8 mouse cellular contexts compared by ENCODE assay signal in genomic region chr1:61233476-61234297, GRCm38 (mm10).
DNase-seq lines count a peak whose midpoint lies in the region; ATAC-seq and TF ChIP-seq lines count a peak whose summit lies in the region.

No protein-coding gene starts in this region.

- H3K4me1 ChIP-seq in heart, embryonic 14.5 days (ENCODE audit: control insufficient read depth in 2 of 2, insufficient read depth in 2 of 2, low read length in 2 of 2) = peaks cover 7 to 13% of the 10 kb centered on the region in 2 experiments
- peaks cover 9% of the 10 kb centered on the region for H3K4me1 ChIP-seq in embryonic facial prominence, embryonic 15.5 days
- H3K4me1 ChIP-seq in kidney, adult 2 months (ENCODE audit: control insufficient read depth, insufficient read depth, low read length) = no peaks in the 10 kb centered on the region
- peaks cover 9% of the 10 kb centered on the region; the same call in 1 of the 2 replicates for H3K4me1 ChIP-seq in midbrain, postnatal 0 days (ENCODE audit: insufficient read depth, low read length)
- no peaks in the 10 kb centered on the region for H3K4me1 ChIP-seq in lung, adult 2 months (ENCODE audit: control insufficient read depth, insufficient read depth, low read length)

- ATAC-seq in heart, embryonic 14.5 days (ENCODE audit: insufficient number of reproducible peaks, insufficient read depth, low FRiP score, low read depth) = no peak
- no peak for ATAC-seq in embryonic facial prominence, embryonic 15.5 days (ENCODE audit: insufficient number of reproducible peaks, low FRiP score, low TSS enrichment, low read depth)
- ATAC-seq in midbrain, postnatal 0 days (ENCODE audit: low FRiP score) = 0 out of 2 replicates have a peak, but pooled peaks have one; percentile 38

- WGBS in heart, embryonic 14.5 days = 14% methylated on average over 10 of the region's 10 CpGs
- 8% methylated on average over 10 of the region's 10 CpGs for WGBS in embryonic facial prominence, embryonic 15.5 days
- WGBS in kidney, adult 2 months = 18% methylated on average over 10 of the region's 10 CpGs
- 19% methylated on average over 10 of the region's 10 CpGs for WGBS in midbrain, postnatal 0 days
- 38% methylated on average over 10 of the region's 10 CpGs for WGBS in lung, adult 2 months

- no peaks in the 10 kb centered on the region for H3K36me3 ChIP-seq in heart, embryonic 14.5 days (ENCODE audit: control insufficient read depth, insufficient read depth, low read length)
- no peaks in the 10 kb centered on the region for H3K36me3 ChIP-seq in embryonic facial prominence, embryonic 15.5 days
- H3K36me3 ChIP-seq in kidney, adult 2 months (ENCODE audit: control insufficient read depth, insufficient read depth, low read length) = no peaks in the 10 kb centered on the region
- no peaks in the 10 kb centered on the region for H3K36me3 ChIP-seq in midbrain, postnatal 0 days (ENCODE audit: insufficient read depth, low read length)

- no peak for TF ChIP-seq POLR2A in kidney, adult 2 months (IDR thresholded peaks at IDR 0.05; ENCODE audit: low read depth, low read length)
- TF ChIP-seq POLR2A in lung, adult 2 months (IDR thresholded peaks at IDR 0.05; ENCODE audit: borderline replicate concordance, extremely low read depth, low read depth, low read length) = no peak

- TF ChIP-seq CTCF in kidney, adult 2 months (conservative IDR thresholded peaks at IDR 0.05; ENCODE audit: insufficient read depth, insufficient read length, low read depth, low read length) = no peak
- TF ChIP-seq CTCF in midbrain, postnatal 0 days (IDR thresholded peaks at IDR 0.05) = no peak
- no peak for TF ChIP-seq CTCF in lung, adult 2 months (IDR thresholded peaks at IDR 0.05; ENCODE audit: insufficient read depth, low read length)

- peak overlapping the region; percentile 58 for H3K4me2 ChIP-seq in heart, embryonic 14.5 days (ENCODE audit: low read length)
- peak overlapping the region; percentile 37 for H3K4me2 ChIP-seq in embryonic facial prominence, embryonic 15.5 days (replicated peaks)
- H3K4me2 ChIP-seq in midbrain, postnatal 0 days (ENCODE audit: low read depth, low read length, poor library complexity, severe bottlenecking) = peak overlapping the region; percentile 28; the same call in 1 of the 2 replicates

- H3K9ac ChIP-seq in heart, embryonic 14.5 days (ENCODE audit: low read length) = no peak overlapping the region
- no peak overlapping the region for H3K9ac ChIP-seq in embryonic facial prominence, embryonic 15.5 days
- H3K9ac ChIP-seq in midbrain, postnatal 0 days (replicated peaks; ENCODE audit: low read length, poor library complexity, severe bottlenecking) = peak overlapping the region; percentile 29; the same call in 1 of the 2 replicates

- H3K27me3 ChIP-seq in heart, embryonic 14.5 days (ENCODE audit: control insufficient read depth, insufficient read depth, low read length) = no peaks in the 10 kb centered on the region
- H3K27me3 ChIP-seq in embryonic facial prominence, embryonic 15.5 days = no peaks in the 10 kb centered on the region
- H3K27me3 ChIP-seq in kidney, adult 2 months (replicated peaks; ENCODE audit: control insufficient read depth, insufficient read depth, low read length) = no peaks in the 10 kb centered on the region
- H3K27me3 ChIP-seq in midbrain, postnatal 0 days (ENCODE audit: insufficient read depth, low read length) = no peaks in the 10 kb centered on the region

- no peaks in the 10 kb centered on the region for H3K9me3 ChIP-seq in heart, embryonic 14.5 days (ENCODE audit: control insufficient read depth, low read length)
- no peaks in the 10 kb centered on the region for H3K9me3 ChIP-seq in embryonic facial prominence, embryonic 15.5 days (replicated peaks)
- no peaks in the 10 kb centered on the region for H3K9me3 ChIP-seq in midbrain, postnatal 0 days (ENCODE audit: low read length)

- H3K27ac ChIP-seq in heart, embryonic 14.5 days (replicated peaks in 1 of 2; ENCODE audit: control insufficient read depth in 1 of 2, insufficient read depth in 1 of 2, low read depth in 2 of 2, low read length in 2 of 2) = peak overlapping the region in 1 of 2 experiments; percentile 16; a peak in 2 of 4 replicates
- H3K27ac ChIP-seq in embryonic facial prominence, embryonic 15.5 days (replicated peaks) = no peak overlapping the region
- H3K27ac ChIP-seq in kidney, adult 2 months (ENCODE audit: insufficient read depth, low read depth, low read length) = no peak overlapping the region
- no peak overlapping the region for H3K27ac ChIP-seq in midbrain, postnatal 0 days (ENCODE audit: low read depth, low read length)

- H3K4me3 ChIP-seq in heart, embryonic 14.5 days (ENCODE audit: control insufficient read depth in 1 of 2, insufficient read depth in 1 of 2, low read depth in 1 of 2, low read length in 2 of 2) = peak overlapping the region; percentile 21 to 23; a peak in 3 of 4 replicates
- 0 out of 2 replicates have a peak overlapping the region, but pooled peaks have one; percentile 10 for H3K4me3 ChIP-seq in embryonic facial prominence, embryonic 15.5 days (replicated peaks)
- H3K4me3 ChIP-seq in kidney, adult 2 months (ENCODE audit: insufficient read depth, low read depth, low read length) = no peak overlapping the region
- H3K4me3 ChIP-seq in midbrain, postnatal 0 days (ENCODE audit: low read depth, low read length) = no peak overlapping the region
- H3K4me3 ChIP-seq in lung, adult 2 months (replicated peaks; ENCODE audit: extremely low read depth, low read depth, low read length) = no peak overlapping the region

- intact Hi-C loops in heart, postnatal 36 days (cut with DNase I) = no loop called here

- DNase-seq in heart, postnatal 36 days = no peak
- peak; percentile 11 for DNase-seq in kidney, adult 2 months
- DNase-seq in midbrain, postnatal 0 days (ENCODE audit: low spot score) = peak; percentile 34
- no peak for DNase-seq in urinary bladder, adult 18-20 months (ENCODE audit: low spot score in 2 of 2)
- DNase-seq in ovary, postnatal 10 days (ENCODE audit: low spot score) = no peak
- no peak for DNase-seq in lung, adult 2 months

Comparison
In these comparisons a context has a peak if more than half of its experiments do, and no peak if none do; other contexts are left out.
1. H3K4me3 ChIP-seq: peak in heart, embryonic 14.5 days (2 of 2) and embryonic facial prominence, embryonic 15.5 days (single experiment); none in kidney, adult 2 months (single experiment), midbrain, postnatal 0 days (single experiment) and lung, adult 2 months (single experiment).
2. DNase-seq: peak in kidney, adult 2 months (single experiment) and midbrain, postnatal 0 days (single experiment); none in heart, postnatal 36 days (0 of 2), urinary bladder, adult 18-20 months (0 of 2), ovary, postnatal 10 days (single experiment) and lung, adult 2 months (single experiment).
3. Peak in every context shown above with its lines, with median percentiles within 50 percentile points of each other: H3K4me2 ChIP-seq.